Mouse (Mus musculus) midbrain, postnatal 0 days (tissue): ENCODE results near the gene Ccm2. TPM values are rescaled to one million over a fixed set of nuclear protein-coding genes. Genes with fewer than 3 reads are reported as not detected.

Experiments
- ATAC-seq: fragments of 200-750 bp; cut with Nextera tagmentation; 2 replicates; pipeline ENCODE4 v1.8.0; 2017; ENCODE audit warnings: moderate number of reproducible peaks, mild to moderate bottlenecking, moderate TSS enrichment, moderate library complexity; ENCODE audit not compliant: low FRiP score
- DNase-seq: peaks from one replicate; pipeline ENCODE4 v3.0.0-alpha.2; 2015; ENCODE audit warnings: low spot score
- H3K27ac ChIP-seq: fragments of 300-500 bp; sonication (generic); 2 replicates; pipeline ENCODE4 v1.5.1; 2014; ENCODE audit warnings: low read depth, mild to moderate bottlenecking, low read length, mixed read lengths
- H3K27me3 ChIP-seq: fragments of 300-500 bp; sonication (generic); 2 replicates; pipeline ENCODE4 v1.6.1; 2014; ENCODE audit warnings: low read length, control low read depth, mixed read lengths; ENCODE audit not compliant: insufficient read depth
- H3K36me3 ChIP-seq: fragments of 300-500 bp; sonication (generic); 2 replicates; pipeline ENCODE4 v1.6.1; 2014; ENCODE audit warnings: low read length, control low read depth, mixed read lengths; ENCODE audit not compliant: insufficient read depth
- H3K4me1 ChIP-seq: fragments of 300-500 bp; sonication (generic); 2 replicates; pipeline ENCODE4 v1.6.1; 2014; ENCODE audit warnings: mild to moderate bottlenecking, control low read depth, antibody characterized with exemption, low read length, mixed read lengths; ENCODE audit not compliant: insufficient read depth
- H3K4me2 ChIP-seq: fragments of 300-500 bp; sonication (generic); 2 replicates; pipeline ENCODE4 v1.6.1; 2014; ENCODE audit warnings: low read depth, mild to moderate bottlenecking, low read length, mixed read lengths; ENCODE audit not compliant: poor library complexity, severe bottlenecking
- H3K4me3 ChIP-seq: fragments of 300-500 bp; sonication (generic); 2 replicates; pipeline ENCODE4 v1.5.1; 2014; ENCODE audit warnings: low read depth, mild to moderate bottlenecking, low read length, moderate library complexity
- H3K9ac ChIP-seq: fragments of 300-500 bp; sonication (generic); replicated peaks from 2 replicates; pipeline ENCODE4 v1.6.1; 2014; ENCODE audit warnings: mild to moderate bottlenecking, low read length, moderate library complexity, mixed read lengths; ENCODE audit not compliant: poor library complexity, severe bottlenecking
- H3K9me3 ChIP-seq: fragments of 300-500 bp; sonication (generic); 2 replicates; pipeline ENCODE4 v1.6.1; 2016; ENCODE audit warnings: low read length, control low read depth
- CTCF ChIP-seq: IDR thresholded peaks from 2 replicates; pipeline ENCODE4 v1.5.1; 2016; ENCODE audit warnings: antibody characterized with exemption, mild to moderate bottlenecking
- WGBS: fragments of 180-500 bp; shearing (Covaris S2); extraction: QIAGEN DNeasy Blood & Tissue Kit; methylation state at CpG from one replicate; pipeline ENCODE4 v1.1.7; 2014; 5-methylcytosine and 5-hydroxymethylcytosine counted together
- polyA plus RNA-seq: library from polyadenylated mRNA; unstranded; fragments of >200 nt; fragmentation: Nextera tagmentation; extraction: Ambion mirVana; gene quantifications from 2 replicates; pipeline ENCODE4 v1.2.1, GENCODE M21; 2015
- total RNA-seq: library from RNA; depleted of rRNA; stranded (reverse); fragments of >200 nt; gene quantifications from 2 replicates; pipeline ENCODE4 v1.2.3, GENCODE M21; 2014

Gene Ccm2
- total and polyA plus RNA-seq, 2 experiments from 2014 or later = 64.3 to 71.3 TPM

- DNase-seq = no peak
- Histone ChIP-seq H3K27ac (peak overlapping the region; percentile 81), H3K27me3 (no peaks in the 10 kb centered on the region), H3K4me3 (peak overlapping the region; percentile 51), H3K4me2 (peak overlapping the region; percentile 85), H3K9ac (peak overlapping the region; percentile 75), H3K4me1 (no peaks in the 10 kb centered on the region), H3K36me3 (peaks cover 19% of the 10 kb centered on the region), H3K9me3 (no peaks in the 10 kb centered on the region)
- peak; percentile 41; the same call in 1 of the 2 replicates for ATAC-seq
- TF ChIP-seq CTCF = no peak
- WGBS = 18% methylated on average over 10 of the region's 10 CpGs
These were observed 19.2 kb upstream of the Ccm2 start for GRCm38 (mm10) chr11:6527256-6528185.

GRCm38 (mm10) chr11:6528186-6529006 lies 18.3 kb upstream of the Ccm2 start:
- no peaks in the 10 kb centered on the region for H3K4me1 ChIP-seq
- no peaks in the 10 kb centered on the region for H3K9me3 ChIP-seq
- H3K27me3 ChIP-seq = no peaks in the 10 kb centered on the region
- H3K4me3 ChIP-seq = peak overlapping the region; percentile 51
- H3K9ac ChIP-seq = peak overlapping the region; percentile 75
- DNase-seq (peak; percentile 99), ATAC-seq (peak; percentile 96)
- H3K4me2 ChIP-seq = peak overlapping the region; percentile 85
- TF ChIP-seq CTCF = peak; percentile 86
- H3K27ac ChIP-seq = peak overlapping the region; percentile 81
- peaks cover 19% of the 10 kb centered on the region for H3K36me3 ChIP-seq
- under 1% methylated on average over 51 of the region's 51 CpGs for WGBS

- no peak overlapping the region for H3K4me2 ChIP-seq
- no peak overlapping the region for H3K4me3 ChIP-seq
- peaks cover 14% of the 10 kb centered on the region for H3K36me3 ChIP-seq
- no peak overlapping the region for H3K9ac ChIP-seq
- H3K4me1 ChIP-seq = no peaks in the 10 kb centered on the region
- WGBS = 95% methylated on average over 8 of the region's 8 CpGs
- H3K27me3 ChIP-seq = no peaks in the 10 kb centered on the region
- no peaks in the 10 kb centered on the region for H3K9me3 ChIP-seq
- ATAC-seq (no peak), DNase-seq (no peak)
- no peak for TF ChIP-seq CTCF
- H3K27ac ChIP-seq = no peak overlapping the region
These were observed 16.7 kb upstream of the Ccm2 start for GRCm38 (mm10) chr11:6529961-6530360.

GRCm38 (mm10) chr11:6530746-6531145 lies 15.9 kb upstream of the Ccm2 start:
- H3K9me3 ChIP-seq = no peaks in the 10 kb centered on the region
- TF ChIP-seq CTCF = no peak
- 90% methylated on average over 3 of the region's 3 CpGs for WGBS
- DNase-seq (no peak), ATAC-seq (no peak)
- H3K9ac ChIP-seq = no peak overlapping the region
- H3K36me3 ChIP-seq = peaks cover 7% of the 10 kb centered on the region
- no peak overlapping the region for H3K27ac ChIP-seq
- no peak overlapping the region for H3K4me2 ChIP-seq
- no peaks in the 10 kb centered on the region for H3K4me1 ChIP-seq
- H3K27me3 ChIP-seq = no peaks in the 10 kb centered on the region
- no peak overlapping the region for H3K4me3 ChIP-seq

- Histone ChIP-seq H3K4me2 (no peak overlapping the region), H3K9me3 (no peaks in the 10 kb centered on the region), H3K9ac (no peak overlapping the region), H3K36me3 (no peaks in the 10 kb centered on the region), H3K4me1 (0 out of 2 replicates have a peak, but pooled peaks cover 6% of the 10 kb centered on the region), H3K27ac (no peak overlapping the region), H3K27me3 (no peaks in the 10 kb centered on the region), H3K4me3 (no peak overlapping the region)
- ATAC-seq (no peak), DNase-seq (no peak)
- WGBS = 76% methylated on average over 3 of the region's 3 CpGs
- no peak for TF ChIP-seq CTCF
These were observed 2.0 kb upstream of the Ccm2 start for GRCm38 (mm10) chr11:6544683-6545082.
